Mouse (Mus musculus) ovary, postnatal 10 days (tissue): ENCODE data around the gene 4932415D10Rik.

Experiments
- DNase-seq: peaks from one replicate; pipeline ENCODE4 v3.0.0; 2022; ENCODE audit warnings: low spot score

Gene 4932415D10Rik

DNA sequence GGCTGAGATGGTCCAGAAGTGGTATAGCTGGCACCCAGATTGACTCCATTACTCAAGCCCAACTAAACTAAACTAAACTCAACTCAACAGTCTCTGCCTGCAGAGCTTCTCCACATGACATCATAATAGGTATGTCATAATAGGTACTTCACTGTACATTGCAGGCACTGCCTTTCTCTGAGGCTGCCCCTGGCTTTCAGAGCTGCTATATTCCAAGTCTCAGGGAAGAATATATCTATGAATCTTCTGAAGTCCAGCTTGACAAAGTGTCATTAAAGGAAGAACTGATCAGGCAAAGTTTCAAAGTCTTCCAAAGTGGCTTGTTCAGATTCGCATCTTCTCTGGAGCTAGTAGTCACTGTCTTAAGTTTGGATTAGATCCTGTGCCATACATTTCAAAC is at the start of gene 4932415D10Rik:
Gene 4932415D10Rik (minus strand): TSS at position 101 of the 400 bp plus-strand sequence.
- DNase-seq: no peak

GRCm38 (mm10) chr10:82361911-82362310 is 45.5 kb upstream of the 4932415D10Rik start:
- DNase-seq: no peak

DNA sequence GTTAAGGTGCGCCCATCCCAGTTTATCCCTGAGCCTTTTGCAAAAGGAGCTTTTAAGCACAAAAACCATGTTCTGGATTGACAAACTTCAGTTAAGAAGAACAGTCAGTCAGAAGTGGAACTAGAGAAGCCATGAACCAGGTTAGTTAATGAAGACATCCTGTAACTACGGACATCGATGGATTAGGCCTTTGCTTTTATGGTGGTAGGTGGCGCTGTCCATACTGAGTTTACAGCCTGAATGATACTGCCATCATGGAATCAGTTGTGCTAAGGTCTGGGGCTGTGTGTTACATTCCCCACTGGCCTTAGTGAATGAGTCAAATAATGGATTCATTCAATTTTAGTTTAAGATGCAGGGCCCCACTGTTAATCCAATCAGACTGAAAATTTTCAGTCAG is 39.0 kb upstream of the 4932415D10Rik start:
- DNase-seq: no peak

- DNase-seq: peak; percentile 52
Observed at GRCm38 (mm10) chr10:82354083-82355010, 38.0 kb upstream of the 4932415D10Rik start, which contains the start of gene Gm4924. TSS of gene Gm4924 (plus strand) at chr10:82354255.

DNA sequence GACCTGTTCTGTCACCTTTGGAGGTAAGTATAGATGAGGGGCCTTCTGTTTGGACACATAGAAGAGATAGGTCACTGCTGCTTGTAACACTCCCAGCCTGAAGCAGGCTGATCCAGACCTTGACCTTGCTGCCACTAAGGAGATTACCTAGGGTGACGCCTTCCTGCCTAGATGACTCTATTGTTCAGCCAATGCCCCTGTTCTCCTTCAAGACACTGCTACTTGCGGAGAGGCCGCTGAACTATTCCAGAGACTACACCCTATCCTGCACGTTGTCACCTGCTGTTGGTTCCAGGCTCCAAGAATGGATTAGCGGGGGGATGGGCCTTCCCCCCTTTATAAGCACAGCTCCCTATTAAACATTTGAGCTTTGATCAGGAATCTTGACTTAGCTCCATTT is 13.4 kb upstream of the 4932415D10Rik start:
- no peak for DNase-seq

GRCm38 (mm10) chr10:82320134-82320533 is 3.8 kb upstream of the 4932415D10Rik start:
- no peak for DNase-seq

- no peak for DNase-seq
Observed at GRCm38 (mm10) chr10:82296440-82296839, 19.9 kb downstream of the 4932415D10Rik start.

GRCm38 (mm10) chr10:82257331-82257730 is 59.1 kb downstream of the 4932415D10Rik start:
- DNase-seq: no peak

DNA sequence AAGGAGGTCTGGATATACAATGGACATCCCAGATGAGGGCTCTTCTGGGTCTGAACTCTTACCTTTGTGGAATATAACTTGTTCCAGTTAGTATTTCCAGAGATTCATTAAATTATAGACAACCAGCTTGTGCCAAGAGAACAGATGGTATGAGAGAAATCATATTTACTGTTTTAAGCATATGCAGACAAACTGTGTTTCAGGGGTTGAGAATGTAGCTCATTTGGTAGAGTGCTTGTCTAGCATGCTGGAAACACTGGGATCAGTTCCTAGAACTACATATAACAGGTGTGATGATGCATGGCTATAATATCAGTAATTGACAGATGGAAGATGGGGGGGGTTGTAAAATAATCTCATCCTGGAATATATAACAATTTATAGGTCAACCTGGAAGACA is 71.4 kb downstream of the 4932415D10Rik start:
- DNase-seq: no peak

- no peak for DNase-seq
Observed at GRCm38 (mm10) chr10:82241401-82241788, 75.0 kb downstream of the 4932415D10Rik start.

DNA sequence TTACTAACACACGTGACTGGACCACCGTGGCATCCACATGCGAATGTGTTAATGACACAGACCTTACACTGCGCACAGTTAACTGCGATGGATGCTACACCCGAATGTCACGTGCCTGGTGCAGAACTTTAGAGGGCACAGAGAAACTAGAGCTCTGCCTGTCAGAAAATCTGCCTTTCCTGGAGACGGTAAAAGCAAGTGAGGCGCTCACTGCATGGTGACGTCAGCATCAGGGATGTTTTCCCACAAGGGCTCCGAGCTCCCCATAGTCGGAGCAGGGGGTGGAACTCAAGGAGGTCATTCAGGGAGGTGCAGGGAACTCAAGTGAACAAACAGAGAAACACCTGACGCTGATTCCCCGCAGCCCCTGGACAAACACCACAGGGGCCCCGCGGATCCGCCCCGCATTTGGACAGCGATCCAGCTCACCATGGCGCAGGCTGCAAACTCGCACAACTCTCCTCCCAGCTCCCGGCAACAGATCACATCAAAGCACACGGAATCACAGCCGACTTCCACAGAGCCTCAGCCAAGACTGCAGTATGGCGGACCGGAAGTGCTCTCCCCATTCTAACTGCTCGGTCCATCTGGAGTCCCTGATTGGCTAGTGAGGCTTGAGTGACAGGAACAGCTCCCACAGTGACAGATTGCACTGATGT is 75.5 kb downstream of the 4932415D10Rik start, which contains the start of gene Zfp938:
Gene Zfp938 (minus strand): TSS at position 539 of the 659 bp plus-strand sequence.
- DNase-seq: peak; percentile 45
